Mouse (Mus musculus): ENCODE results near the gene Arfgap3.

DNA sequence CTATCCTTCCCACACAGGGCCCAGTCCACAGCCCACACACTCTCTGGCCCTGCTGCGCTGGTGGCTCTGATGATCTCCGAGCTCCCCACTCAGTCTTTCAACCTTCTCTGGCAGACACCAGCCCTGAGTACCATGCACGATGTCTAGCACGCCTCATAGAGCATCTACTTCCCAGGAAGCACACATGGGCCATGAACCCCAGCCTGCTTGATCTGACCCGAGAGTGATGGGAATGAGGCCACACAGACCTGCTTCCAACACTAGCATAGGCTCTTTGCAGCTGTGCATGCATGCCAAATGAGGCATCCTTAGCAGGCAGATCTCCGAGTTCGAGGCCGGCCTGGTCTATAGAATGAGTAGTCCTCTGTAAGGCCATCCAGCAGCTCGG lies 45.2 kb downstream of the Arfgap3 start:
- no peak for TF ChIP-seq CTCF (IDR thresholded peaks at IDR 0.05; ENCODE audit: extremely low read depth, insufficient read length, insufficient replicate concordance, low read depth, low read length)
- TF ChIP-seq POLR2A (IDR thresholded peaks at IDR 0.05; ENCODE audit: low read depth, low read length): no peak
